Mouse (Mus musculus) liver, embryonic 13.5 days (tissue): ENCODE measurements around the gene Zfp423. TPM values are rescaled to one million over a fixed set of nuclear protein-coding genes. Genes with fewer than 3 reads are reported as not detected.

Experiments used
- ATAC-seq: fragments of 200-750 bp; cut with Nextera tagmentation; 2 replicates; pipeline ENCODE4 v1.8.0; 2017; ENCODE audit warnings: low read depth, mild to moderate bottlenecking, moderate number of reproducible peaks, moderate library complexity
- DNase-seq: peaks from one replicate; pipeline ENCODE4 v3.0.0; 2022
- H3K27ac ChIP-seq: fragments of 300-500 bp; sonication (generic); 2 replicates; pipeline ENCODE4 v1.5.1; 2015; ENCODE audit warnings: moderate library complexity, mild to moderate bottlenecking, inconsistent platforms
- H3K27me3 ChIP-seq: fragments of 300-500 bp; sonication (generic); 2 replicates; pipeline ENCODE4 v1.6.1; 2015; ENCODE audit warnings: mild to moderate bottlenecking, inconsistent platforms
- H3K36me3 ChIP-seq: fragments of 300-500 bp; sonication (generic); 2 replicates; pipeline ENCODE4 v1.6.1; 2015; ENCODE audit warnings: mild to moderate bottlenecking, inconsistent platforms
- H3K4me1 ChIP-seq: fragments of 300-500 bp; sonication (generic); replicated peaks from 2 replicates; pipeline ENCODE4 v1.6.1; 2015; ENCODE audit warnings: inconsistent platforms
- H3K4me2 ChIP-seq: fragments of 300-500 bp; sonication (generic); 2 replicates; pipeline ENCODE4 v1.6.1; 2015; ENCODE audit warnings: inconsistent platforms, mild to moderate bottlenecking, moderate library complexity
- H3K4me3 ChIP-seq: fragments of 300-500 bp; sonication (generic); replicated peaks from 2 replicates; pipeline ENCODE4 v1.5.1; 2015; ENCODE audit warnings: mild to moderate bottlenecking, inconsistent platforms
- H3K9ac ChIP-seq: fragments of 300-500 bp; sonication (generic); 2 replicates; pipeline ENCODE4 v1.6.1; 2015; ENCODE audit warnings: mild to moderate bottlenecking, inconsistent platforms
- H3K9me3 ChIP-seq: fragments of 300-500 bp; sonication (generic); replicated peaks from 2 replicates; pipeline ENCODE4 v1.6.1; 2016; ENCODE audit warnings: inconsistent platforms
- WGBS: fragments of 180-500 bp; shearing (Covaris S2); methylation state at CpG from one replicate; pipeline ENCODE4 v1.1.7; 2015; ENCODE audit not compliant: insufficient replicate concordance; 5-methylcytosine and 5-hydroxymethylcytosine counted together
- polyA plus RNA-seq: library from polyadenylated mRNA; unstranded; fragments of >200 nt; fragmentation: Nextera tagmentation; extraction: Ambion mirVana; gene quantifications from 2 replicates; pipeline ENCODE4 v1.2.1, GENCODE M21; 2015

The Zfp423 gene
- polyA plus RNA-seq, 1 experiment from 2014 or later: 0.69 TPM

GRCm38 (mm10) chr8:87620225-87620624 is 339.2 kb downstream of the Zfp423 start:
- no peak overlapping the region for H3K27ac ChIP-seq
- H3K4me3 ChIP-seq: no peak overlapping the region
- H3K9me3 ChIP-seq: no peaks in the 10 kb centered on the region
- H3K27me3 ChIP-seq: no peaks in the 10 kb centered on the region
- 59% methylated on average over 6 of the region's 6 CpGs for WGBS
- no peak for ATAC-seq
- H3K4me1 ChIP-seq: no peaks in the 10 kb centered on the region
- DNase-seq: no peak
- H3K9ac ChIP-seq: no peak overlapping the region
- H3K36me3 ChIP-seq: no peaks in the 10 kb centered on the region
- H3K4me2 ChIP-seq: no peak overlapping the region

GRCm38 (mm10) chr8:87619529-87619928 is 339.9 kb downstream of the Zfp423 start:
- no peak overlapping the region for H3K4me2 ChIP-seq
- 38% methylated on average over 2 of the region's 2 CpGs for WGBS
- no peaks in the 10 kb centered on the region for H3K36me3 ChIP-seq
- H3K27me3 ChIP-seq: no peaks in the 10 kb centered on the region
- H3K9ac ChIP-seq: no peak overlapping the region
- no peaks in the 10 kb centered on the region for H3K9me3 ChIP-seq
- ATAC-seq (no peak), DNase-seq (no peak)
- no peaks in the 10 kb centered on the region for H3K4me1 ChIP-seq
- H3K27ac ChIP-seq: no peak overlapping the region
- no peak overlapping the region for H3K4me3 ChIP-seq

- Histone ChIP-seq H3K9ac (no peak overlapping the region), H3K4me3 (no peak overlapping the region), H3K4me1 (no peaks in the 10 kb centered on the region), H3K27ac (no peak overlapping the region), H3K36me3 (no peaks in the 10 kb centered on the region), H3K27me3 (no peaks in the 10 kb centered on the region), H3K9me3 (no peaks in the 10 kb centered on the region), H3K4me2 (no peak overlapping the region)
- WGBS: 35% methylated on average over 7 of the region's 7 CpGs
- ATAC-seq (no peak), DNase-seq (no peak)
These were observed 340.3 kb downstream of the Zfp423 start for GRCm38 (mm10) chr8:87619118-87619517.

- Histone ChIP-seq H3K27me3 (no peaks in the 10 kb centered on the region), H3K4me3 (no peak overlapping the region), H3K4me2 (no peak overlapping the region), H3K9me3 (no peaks in the 10 kb centered on the region), H3K4me1 (no peaks in the 10 kb centered on the region), H3K27ac (no peak overlapping the region), H3K36me3 (no peaks in the 10 kb centered on the region), H3K9ac (no peak overlapping the region)
- DNase-seq: no peak
- 57% methylated on average over 1 of the region's 1 CpGs for WGBS
- ATAC-seq: no peak
These were observed 345.7 kb downstream of the Zfp423 start for GRCm38 (mm10) chr8:87613701-87614100.

Other genes starting within 250 kb of the Zfp423 start
- gene Cnep1r1, start 159.2 kb upstream of the Zfp423 start, polyA plus RNA-seq: 27.2 and 30.6 TPM in 2 replicates
- gene Heatr3, start 178.3 kb upstream of the Zfp423 start, polyA plus RNA-seq: 33.4 and 36.5 TPM in 2 replicates
- 4.0 and 4.3 TPM in 2 replicates for gene Tent4b, start 239.6 kb upstream of the Zfp423 start, polyA plus RNA-seq